Mouse (Mus musculus) cerebellum, adult 11-12 months (tissue): ENCODE measurements around the gene Stx2.
A peak's percentile ranks its signal among the peaks of the same experiment; 100 is the strongest.
"Not testable (repeated sequence)": the region's sequence is repeated elsewhere in the genome, so short reads cannot be mapped to it uniquely, and the experiment has no call there.

Source experiments
- DNase-seq: peaks from one replicate; pipeline ENCODE4 v3.0.0; 2022

Stx2 gene

DNA sequence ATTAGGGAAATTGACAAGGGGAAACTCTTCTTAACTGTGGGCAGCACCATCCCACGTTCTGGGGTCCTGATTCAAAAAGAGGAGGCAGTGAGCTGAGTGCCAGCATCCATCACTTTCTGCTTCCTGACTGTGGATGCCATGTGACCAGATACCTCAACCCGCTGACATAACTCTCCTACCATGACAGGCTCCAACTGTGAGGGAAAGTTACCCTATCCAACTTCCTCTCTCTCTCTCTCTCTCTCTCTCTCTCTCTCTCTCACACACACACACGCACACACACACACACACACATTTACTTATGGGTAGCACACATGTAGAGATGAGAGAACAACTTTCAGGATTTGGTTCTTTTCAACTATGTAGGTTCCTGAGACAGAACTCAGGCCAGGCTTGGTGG lies 1.2 kb upstream of the Stx2 start:
- no peak for DNase-seq

- DNase-seq, result no peak
Observed at GRCm38 (mm10) chr5:129008008-129008407, 366 bp downstream of the Stx2 start.

- DNase-seq, result peak; percentile 45
Observed at GRCm38 (mm10) chr5:129007105-129007957, 1.0 kb downstream of the Stx2 start.

DNA sequence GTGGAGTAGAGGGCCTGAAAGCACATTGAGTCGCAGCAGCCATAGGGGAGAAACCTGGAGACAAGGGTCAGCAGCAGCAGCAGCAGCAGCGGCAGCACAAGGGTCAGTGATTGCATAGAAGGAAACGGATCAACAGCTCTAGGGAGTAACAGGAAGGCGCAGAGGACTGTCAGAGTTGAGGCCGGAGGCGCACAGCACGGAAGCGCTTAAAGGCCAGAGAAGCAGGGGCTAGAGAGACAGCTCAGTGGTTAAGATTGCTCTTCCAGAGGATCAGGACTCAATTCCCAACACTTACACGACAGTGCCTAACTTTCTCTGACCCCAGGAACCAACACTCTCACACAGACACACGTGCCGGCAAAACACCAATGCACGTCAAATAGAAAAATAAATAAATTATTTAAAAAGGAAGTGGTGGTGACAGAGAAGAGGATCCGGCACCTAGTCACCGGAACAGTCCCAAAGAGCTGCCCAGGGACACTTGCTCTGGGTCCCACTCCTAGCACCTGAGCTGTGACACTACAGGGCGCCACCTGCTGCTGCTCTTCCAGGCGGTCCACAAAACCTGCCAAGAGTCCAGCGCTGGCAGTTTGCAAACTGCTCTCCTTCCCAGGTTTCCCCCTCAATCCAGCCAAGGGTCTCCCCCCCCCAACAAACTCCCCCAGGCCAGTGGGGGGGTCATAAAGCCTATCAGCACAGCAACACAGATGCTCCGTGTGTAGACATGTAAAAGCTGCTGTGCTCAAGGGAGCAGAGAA lies 2.2 kb downstream of the Stx2 start:
- no peak for DNase-seq

DNA sequence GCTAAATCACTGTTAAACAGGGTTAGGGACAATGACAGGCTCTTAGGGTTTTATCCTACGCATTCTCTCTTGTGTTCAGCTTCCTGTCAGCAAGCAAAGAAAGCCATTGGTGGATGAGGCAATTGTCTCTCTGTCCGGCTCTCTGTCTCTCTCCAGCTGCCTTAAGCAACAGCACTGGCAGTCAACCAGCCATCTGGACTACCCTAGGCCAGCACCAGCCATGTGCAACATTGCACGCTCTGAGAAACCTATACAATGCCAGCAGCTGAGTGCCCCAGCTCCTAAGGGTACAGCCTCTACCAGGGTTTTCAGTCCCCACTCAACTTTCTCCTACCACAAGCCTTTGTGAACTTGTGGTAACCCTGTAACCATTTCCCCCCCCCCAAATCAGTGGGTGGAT lies 3.0 kb downstream of the Stx2 start:
- no peak for DNase-seq

GRCm38 (mm10) chr5:129002571-129003011 lies 5.8 kb downstream of the Stx2 start:
- DNase-seq, result no peak

DNA sequence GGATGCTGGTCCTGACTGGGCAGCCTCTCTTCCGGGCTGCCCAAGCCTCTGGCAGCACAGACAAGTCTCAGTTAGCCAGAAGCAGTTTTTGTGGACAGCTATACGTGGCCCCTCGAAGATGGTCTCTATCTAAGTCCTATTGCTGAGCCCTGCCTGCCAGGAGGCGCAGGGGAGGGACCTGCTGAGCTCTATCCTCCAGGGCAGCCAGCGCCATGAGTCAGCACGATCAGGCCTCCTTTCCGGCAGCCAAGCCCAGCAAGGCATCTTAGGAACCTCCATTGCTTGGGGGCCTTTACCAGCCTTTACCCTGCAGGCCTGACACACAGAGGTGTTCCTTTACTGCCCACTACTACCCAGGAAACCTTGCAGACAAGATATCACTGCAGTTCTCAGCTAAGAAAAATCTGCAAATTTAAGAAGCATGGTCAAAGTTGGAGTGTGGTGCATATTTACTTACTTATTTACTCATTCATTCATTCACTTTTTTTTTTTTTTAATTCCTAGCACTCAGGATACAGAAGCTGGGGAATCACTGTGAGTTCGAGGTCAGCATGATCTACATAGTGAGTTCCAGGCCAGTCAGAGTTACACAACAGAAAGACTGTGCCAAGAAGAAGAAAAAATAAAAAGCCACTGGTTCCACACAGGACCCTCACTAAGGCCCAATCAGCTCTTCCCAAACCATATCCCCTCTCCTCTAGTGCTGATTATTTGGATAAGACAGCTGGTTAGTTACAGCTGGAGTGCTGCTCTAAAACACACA lies 7.5 kb downstream of the Stx2 start:
- DNase-seq, result no peak

DNA sequence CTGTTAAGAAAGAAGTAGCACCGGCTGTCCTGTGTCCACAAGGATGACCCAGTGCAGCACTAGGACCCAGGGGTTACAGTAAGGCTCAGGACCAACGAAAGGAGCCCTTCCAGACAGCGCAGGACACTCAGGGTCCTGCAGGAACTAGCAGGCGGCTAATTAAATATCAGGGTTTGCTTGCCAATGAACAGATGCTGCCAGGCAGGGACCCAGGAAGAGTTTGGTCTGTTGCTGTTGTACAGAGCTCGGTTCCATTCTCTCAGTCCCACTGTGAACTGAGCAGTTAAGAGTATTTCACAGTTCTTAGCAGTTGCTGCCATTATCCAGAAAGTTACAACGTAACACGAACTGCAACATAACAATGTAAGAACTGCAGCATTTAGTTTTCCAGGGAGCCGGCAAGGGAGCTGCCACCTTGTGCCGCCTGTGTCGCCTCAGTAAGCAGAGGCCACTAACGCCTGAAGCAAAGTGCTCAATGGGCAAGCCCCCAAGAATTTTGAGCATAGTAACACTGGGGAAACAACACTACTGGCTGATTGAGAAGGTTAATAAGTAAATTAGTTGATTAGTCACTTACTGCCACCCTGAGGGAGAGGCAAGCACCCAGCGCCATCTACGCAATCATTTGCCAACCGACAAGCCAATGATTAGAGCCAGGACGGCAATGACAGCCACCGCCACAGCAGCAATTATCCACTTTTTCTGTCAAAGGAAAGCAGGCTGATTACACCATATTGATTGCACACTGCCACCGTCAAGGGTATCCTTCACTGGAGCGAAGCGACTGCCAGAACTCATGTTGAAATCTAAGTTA lies 21.0 kb downstream of the Stx2 start:
- no peak for DNase-seq

DNA sequence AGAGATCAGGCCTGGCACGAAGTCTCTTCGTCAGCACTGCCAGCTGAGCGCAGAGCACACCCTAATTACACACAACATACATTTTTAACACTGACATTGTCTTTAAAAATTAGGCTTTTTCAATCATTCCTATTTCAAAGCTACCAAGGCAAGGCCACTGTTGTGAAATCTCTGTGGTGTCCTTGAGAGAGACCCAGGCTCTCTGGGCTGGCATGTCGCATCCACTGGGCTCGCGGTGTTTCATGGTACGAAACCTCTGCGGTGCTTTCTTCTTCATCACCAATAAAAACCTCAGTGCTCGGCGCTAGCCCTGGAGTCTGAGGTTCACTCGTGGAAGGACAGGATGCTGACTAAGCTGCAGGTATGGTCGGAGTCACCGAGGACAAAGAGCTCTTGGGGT lies 22.4 kb downstream of the Stx2 start:
- no peak for DNase-seq

- DNase-seq, result no peak
Observed at GRCm38 (mm10) chr5:128984536-128984935, 23.8 kb downstream of the Stx2 start.

GRCm38 (mm10) chr5:128981607-128982006 lies 26.8 kb downstream of the Stx2 start:
- peak; percentile 39 for DNase-seq

- DNase-seq, result no peak
Observed at GRCm38 (mm10) chr5:128980857-128981256, 27.5 kb downstream of the Stx2 start.

- DNase-seq, result no peak
Observed at GRCm38 (mm10) chr5:128978957-128979356, 29.4 kb downstream of the Stx2 start.

DNA sequence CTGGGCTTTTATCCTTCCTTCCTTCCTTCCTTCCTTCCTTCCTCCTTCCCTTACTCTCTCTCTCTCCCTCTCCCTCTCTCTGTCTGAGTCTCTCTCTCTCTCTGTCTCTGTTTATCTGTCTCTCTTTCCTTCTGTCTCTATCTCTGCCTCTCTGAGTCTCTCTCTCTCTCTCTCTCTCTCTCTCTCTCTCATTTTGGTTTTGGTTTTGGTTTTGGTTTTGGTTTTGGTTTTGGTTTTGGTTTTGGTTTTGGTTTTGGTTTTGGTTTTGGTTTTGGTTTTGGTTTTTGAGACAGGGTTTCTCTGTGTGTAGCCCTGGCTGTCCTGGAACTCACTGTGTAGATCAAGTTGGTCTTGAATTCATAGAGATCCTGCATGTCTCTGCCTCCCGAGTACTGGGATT lies 30.9 kb downstream of the Stx2 start:
- not testable (repeated sequence) for DNase-seq

DNA sequence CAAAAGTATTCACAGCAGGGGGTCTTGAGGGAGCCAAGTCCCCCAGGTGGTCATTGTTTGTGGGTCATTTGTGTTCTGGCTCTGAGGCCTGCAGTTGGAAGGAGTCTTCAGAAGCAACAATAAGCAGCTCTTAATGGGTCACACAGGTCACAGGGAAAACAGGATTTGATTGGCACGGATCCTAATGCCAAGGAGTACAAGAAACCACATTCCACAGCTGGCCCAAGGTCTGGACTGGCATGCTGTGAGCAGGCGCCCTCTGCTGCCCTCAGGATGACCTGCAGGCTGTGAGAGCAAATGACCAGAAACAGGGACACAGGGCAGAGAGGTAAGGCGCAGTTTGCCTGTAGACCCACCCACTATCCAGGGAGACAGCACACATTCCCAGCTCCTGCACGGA lies 32.1 kb downstream of the Stx2 start:
- no peak for DNase-seq

DNA sequence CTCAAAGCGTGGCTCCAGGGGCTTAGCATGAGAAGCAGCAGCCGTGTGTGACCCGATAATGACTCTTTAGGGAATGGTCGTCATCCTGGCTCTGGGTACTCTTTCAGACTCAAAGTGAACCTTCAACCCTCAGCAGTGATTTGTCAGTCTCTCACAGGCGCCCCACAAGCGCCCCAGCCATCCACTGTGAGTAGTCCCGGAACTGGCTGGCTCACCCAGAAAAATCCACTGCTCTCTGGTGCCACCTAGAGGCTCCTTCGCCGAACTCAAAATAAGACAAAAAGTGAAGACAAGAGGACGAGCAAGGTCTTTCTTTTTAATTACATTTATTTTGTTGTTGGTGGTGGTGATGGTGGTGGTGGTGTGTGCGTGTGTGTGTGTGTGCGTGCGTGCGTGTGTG lies 37.1 kb downstream of the Stx2 start:
- peak; percentile 16 for DNase-seq

GRCm38 (mm10) chr5:128970878-128971277 lies 37.5 kb downstream of the Stx2 start:
- no peak for DNase-seq

- DNase-seq, result no peak
Observed at GRCm38 (mm10) chr5:128964353-128964752, 44.0 kb downstream of the Stx2 start.

GRCm38 (mm10) chr5:128958916-128959315 lies 49.5 kb downstream of the Stx2 start:
- no peak for DNase-seq

GRCm38 (mm10) chr5:128954371-128954770 lies 54.0 kb downstream of the Stx2 start:
- DNase-seq, result not testable (repeated sequence)

GRCm38 (mm10) chr5:128953278-128954070 lies 54.9 kb downstream of the Stx2 start, which contains the start of gene Rimbp2:
Gene Rimbp2, minus strand, starts transcription at chr5:128953486.
- no peak for DNase-seq
